Mouse (Mus musculus) spleen, adult 2 months (tissue): ENCODE data around the gene Mapt. TPM values are rescaled to one million over a fixed set of nuclear protein-coding genes. Genes with fewer than 3 reads are reported as not detected.

Experiments used
- DNase-seq, 2 experiments: peaks; one replicate each; pipeline versions ENCODE4 v3.0.0 to v3.0.0-alpha.2; 2012 to 2021; ENCODE audit warnings: low spot score in 2 of 2, low read depth in 1 of 2
- H3K27ac ChIP-seq: fragments of 200-500 bp; 2 replicates; pipeline ENCODE4 v1.5.1; 2012; ENCODE audit warnings: low read length, inconsistent platforms; ENCODE audit not compliant: insufficient read depth
- H3K27me3 ChIP-seq: fragments of 200-500 bp; 2 replicates; pipeline ENCODE4 v1.6.1; 2012; ENCODE audit warnings: mild to moderate bottlenecking, moderate library complexity, low read length, inconsistent platforms; ENCODE audit not compliant: control insufficient read depth, insufficient read depth
- H3K36me3 ChIP-seq: fragments of 200-500 bp; 2 replicates; pipeline ENCODE4 v1.6.1; 2012; ENCODE audit warnings: mild to moderate bottlenecking, low read length, inconsistent platforms; ENCODE audit not compliant: control insufficient read depth, insufficient read depth
- H3K4me1 ChIP-seq: fragments of 200-500 bp; 2 replicates; pipeline ENCODE4 v1.6.1; 2011; ENCODE audit warnings: inconsistent platforms; ENCODE audit not compliant: control insufficient read depth, insufficient read depth, insufficient read length
- H3K4me3 ChIP-seq: fragments of 200-500 bp; 2 replicates; pipeline ENCODE4 v1.5.1; 2011; ENCODE audit warnings: mild to moderate bottlenecking, inconsistent platforms; ENCODE audit not compliant: insufficient read depth, insufficient read length; ENCODE audit errors: extremely low read depth
- CTCF ChIP-seq: fragments of 200-500 bp; IDR thresholded peaks from 2 replicates; pipeline ENCODE4 v1.5.1; 2011; ENCODE audit warnings: mild to moderate bottlenecking, inconsistent platforms; ENCODE audit not compliant: insufficient read depth, insufficient read length, insufficient replicate concordance; ENCODE audit errors: extremely low read depth
- POLR2A ChIP-seq: fragments of 200-500 bp; IDR thresholded peaks from 2 replicates; pipeline ENCODE4 v1.6.1; 2011; ENCODE audit warnings: low read depth, low read length, inconsistent platforms
- WGBS: fragments of 180-500 bp; shearing (Covaris S2); methylation state at CpG from one replicate; pipeline ENCODE4 v1.1.7; 2018; 5-methylcytosine and 5-hydroxymethylcytosine counted together
- polyA plus RNA-seq: library from polyadenylated mRNA; depleted of rRNA; stranded (reverse); fragments of >200 nt; gene quantifications from 2 replicates; pipeline ENCODE4 v1.2.3, GENCODE M21; 2012; rRNA removed

The Mapt gene
- polyA plus RNA-seq = 0.57 and 0.66 TPM in 2 replicates

DNA sequence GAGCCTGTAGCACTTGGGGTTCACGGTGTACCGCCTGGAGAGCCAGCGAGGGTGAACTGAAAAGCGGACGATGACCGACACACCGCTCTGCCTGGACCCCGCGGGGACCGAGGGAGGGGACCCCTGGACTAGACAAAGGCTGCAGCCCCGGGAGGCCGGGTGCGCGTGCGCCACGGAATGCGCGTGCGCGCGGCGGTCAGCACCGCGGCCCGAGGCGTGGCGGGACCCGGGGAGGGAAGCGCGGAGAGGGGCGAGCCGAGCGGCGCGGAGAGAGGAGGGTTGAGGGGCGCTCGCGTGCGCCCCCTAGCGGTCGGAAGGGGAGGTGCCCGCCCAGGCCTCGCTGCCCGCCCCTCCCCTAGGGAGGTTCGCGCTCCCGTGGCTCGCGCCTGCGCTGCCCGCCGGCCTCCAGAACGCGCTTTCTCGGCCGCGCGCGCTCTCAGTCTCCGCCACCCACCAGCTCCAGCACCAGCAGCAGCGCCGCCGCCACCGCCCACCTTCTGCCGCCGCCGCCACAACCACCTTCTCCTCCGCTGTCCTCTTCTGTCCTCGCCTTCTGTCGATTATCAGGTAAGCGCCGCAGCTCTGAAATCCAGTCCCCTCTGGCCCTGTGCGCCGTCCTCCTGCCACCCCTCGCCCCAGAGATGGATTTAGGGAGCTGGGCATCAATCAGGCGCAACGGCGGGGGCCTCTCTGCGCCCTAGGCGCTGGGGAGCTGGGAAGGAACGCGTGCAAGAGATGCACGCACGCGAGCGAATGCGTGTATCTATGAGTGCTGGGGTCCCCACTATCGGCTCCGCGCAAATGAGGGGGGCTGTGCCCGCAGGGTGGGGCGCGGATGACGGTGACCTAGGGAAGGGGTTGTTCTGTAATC is at the start of gene Mapt:
Gene Mapt, plus strand, starts transcription at position 350 of the 871 bp plus-strand sequence.
- no peak within 1 kb of the TSS for H3K27ac ChIP-seq
- peaks cover 10% of the 10 kb centered on the region for H3K4me1 ChIP-seq
- no peaks in the 10 kb centered on the region for H3K36me3 ChIP-seq
- TF ChIP-seq POLR2A (no peak), CTCF (peak; percentile 91)
- H3K27me3 ChIP-seq = peaks cover 27% of the 10 kb centered on the region
- 1% methylated on average over 74 of the region's 94 CpGs for WGBS
- peak; percentile 15 to 42 for DNase-seq
- H3K4me3 ChIP-seq = peak within 1 kb of the TSS; percentile 57

DNA sequence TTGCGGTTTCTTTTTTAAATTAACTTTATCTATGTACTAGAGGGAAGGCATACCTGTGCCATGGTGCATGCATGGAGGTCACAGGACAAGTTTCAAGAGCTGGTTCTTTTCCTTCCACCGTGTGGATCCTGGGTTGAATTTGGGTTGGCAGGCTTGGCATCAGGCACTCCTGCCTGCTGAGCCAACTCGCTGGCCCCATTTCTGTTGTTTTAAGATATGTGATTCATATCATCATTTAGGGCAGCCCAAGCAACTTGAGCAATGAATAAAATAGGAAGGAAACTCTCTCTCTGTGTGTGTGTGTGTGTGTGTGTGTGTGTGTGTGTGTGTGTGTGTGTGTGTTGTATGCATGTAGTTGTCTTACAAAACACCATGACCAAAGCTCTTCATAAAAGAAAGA is 49.0 kb upstream of the Mapt start:
- H3K27ac ChIP-seq = no peak overlapping the region
- H3K36me3 ChIP-seq = no peaks in the 10 kb centered on the region
- TF ChIP-seq POLR2A (no peak), CTCF (no peak)
- no peaks in the 10 kb centered on the region for H3K4me1 ChIP-seq
- no peak for DNase-seq
- no peak overlapping the region for H3K4me3 ChIP-seq
- WGBS = 61% methylated on average over 3 of the region's 3 CpGs
- no peaks in the 10 kb centered on the region for H3K27me3 ChIP-seq

- WGBS = 56% methylated on average over 13 of the region's 13 CpGs
- Histone ChIP-seq H3K27ac (no peak within 1 kb of the TSS), H3K36me3 (no peaks in the 10 kb centered on the region), H3K4me3 (no peak within 1 kb of the TSS), H3K27me3 (no peaks in the 10 kb centered on the region), H3K4me1 (no peaks in the 10 kb centered on the region)
- TF ChIP-seq POLR2A (no peak), CTCF (no peak)
- DNase-seq = no peak
These were observed 44.9 kb upstream of the Mapt start, which contains the start of gene Sppl2c for GRCm38 (mm10) chr11:104186135-104186836. Sppl2c (plus strand) TSS chr11:104186327.

DNA sequence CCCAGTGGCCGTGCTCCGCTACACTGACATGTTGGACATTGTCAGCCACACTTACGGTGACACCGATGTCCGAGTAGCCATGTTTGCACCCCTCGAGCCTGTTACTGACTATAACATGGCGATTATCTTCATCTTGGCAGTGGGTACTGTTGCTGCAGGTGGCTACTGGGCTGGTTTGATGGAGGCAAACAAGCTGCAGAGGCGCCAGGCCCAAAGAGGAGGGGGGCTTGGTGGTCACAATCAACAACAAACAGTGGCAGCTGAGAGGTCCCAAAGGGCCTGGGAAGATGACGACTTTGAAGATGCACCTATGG is 44.4 kb upstream of the Mapt start:
- WGBS = 95% methylated on average over 9 of the region's 9 CpGs
- no peaks in the 10 kb centered on the region for H3K27me3 ChIP-seq
- TF ChIP-seq POLR2A (no peak), CTCF (no peak)
- no peak for DNase-seq
- no peaks in the 10 kb centered on the region for H3K4me1 ChIP-seq
- no peak overlapping the region for H3K27ac ChIP-seq
- H3K4me3 ChIP-seq = no peak overlapping the region
- H3K36me3 ChIP-seq = no peaks in the 10 kb centered on the region

DNA sequence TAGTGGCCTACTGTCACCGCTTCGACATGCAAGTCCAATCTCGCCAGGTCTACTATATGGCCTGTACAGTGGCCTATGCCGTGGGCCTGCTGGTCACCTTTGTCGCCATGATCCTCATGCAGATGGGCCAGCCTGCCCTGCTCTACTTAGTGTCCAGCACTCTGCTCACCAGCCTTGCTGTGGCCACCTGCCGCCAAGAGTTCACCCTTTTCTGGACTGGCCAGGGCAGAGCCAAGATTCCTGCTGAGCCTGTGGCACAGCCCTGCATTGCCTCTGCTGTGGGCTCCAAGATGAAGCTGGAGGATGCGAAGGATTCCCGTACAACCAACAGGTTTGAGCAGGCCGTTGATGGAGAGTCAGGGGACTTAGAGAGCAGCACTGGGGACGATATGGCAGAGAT is 43.4 kb upstream of the Mapt start:
- WGBS = 87% methylated on average over 10 of the region's 10 CpGs
- TF ChIP-seq POLR2A = no peak
- TF ChIP-seq CTCF = no peak
- no peaks in the 10 kb centered on the region for H3K36me3 ChIP-seq
- H3K27me3 ChIP-seq = no peaks in the 10 kb centered on the region
- no peaks in the 10 kb centered on the region for H3K4me1 ChIP-seq
- DNase-seq = no peak
- H3K4me3 ChIP-seq = no peak overlapping the region
- no peak overlapping the region for H3K27ac ChIP-seq

- H3K4me1 ChIP-seq = no peaks in the 10 kb centered on the region
- 76% methylated on average over 2 of the region's 2 CpGs for WGBS
- TF ChIP-seq POLR2A (no peak), CTCF (no peak)
- no peaks in the 10 kb centered on the region for H3K36me3 ChIP-seq
- no peak overlapping the region for H3K4me3 ChIP-seq
- H3K27ac ChIP-seq = no peak overlapping the region
- DNase-seq = no peak
- H3K27me3 ChIP-seq = no peaks in the 10 kb centered on the region
These were observed 41.2 kb upstream of the Mapt start for GRCm38 (mm10) chr11:104190008-104190407.
